Mouse (Mus musculus): Measurements from ENCODE around the gene Upk3b. TPM values are rescaled to one million over a fixed set of nuclear protein-coding genes. Genes with fewer than 3 reads are reported as not detected.
"Not testable (repeated sequence)": the region's sequence is repeated elsewhere in the genome, so short reads cannot be mapped to it uniquely, and the experiment has no call there.

Upk3b gene
- total RNA-seq, 2 experiments from 2014 or later: not detected

DNA sequence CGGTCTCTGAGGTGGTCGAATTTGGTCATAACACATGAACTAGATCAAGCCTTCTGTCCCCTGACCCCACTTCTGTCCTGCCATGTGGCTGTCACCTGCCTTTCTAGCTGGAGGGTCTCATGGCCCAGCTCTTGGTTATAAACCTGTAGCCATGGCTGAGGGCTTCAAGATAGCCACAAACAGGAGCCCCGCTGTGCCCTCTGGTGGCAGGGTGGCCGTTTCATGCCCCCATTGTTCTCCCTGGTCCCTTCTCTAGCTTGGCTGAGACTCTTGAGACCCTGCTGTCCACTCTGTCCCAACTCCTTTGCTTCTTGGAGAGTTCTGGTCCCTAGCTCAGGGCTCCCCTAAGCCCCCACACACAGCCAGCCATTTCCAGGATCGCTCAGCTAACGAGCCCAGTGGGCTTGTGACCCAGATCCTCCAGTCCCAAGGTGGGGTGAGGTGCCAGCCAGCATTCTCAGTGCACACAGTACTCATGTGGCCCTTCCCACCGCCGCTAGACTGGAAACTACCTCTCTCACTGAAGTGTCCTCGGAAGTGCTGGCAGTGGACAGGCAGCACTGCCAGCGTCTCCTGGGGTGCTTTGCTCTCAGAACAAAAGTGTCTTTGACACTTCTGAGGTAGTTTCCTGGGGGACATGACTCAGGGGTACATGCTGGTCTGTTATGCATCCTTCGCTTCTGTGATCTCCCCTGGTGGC lies 10.5 kb upstream of the Upk3b start:
- DNase-seq (ENCODE audit: low spot score in 2 of 2): no peak

DNA sequence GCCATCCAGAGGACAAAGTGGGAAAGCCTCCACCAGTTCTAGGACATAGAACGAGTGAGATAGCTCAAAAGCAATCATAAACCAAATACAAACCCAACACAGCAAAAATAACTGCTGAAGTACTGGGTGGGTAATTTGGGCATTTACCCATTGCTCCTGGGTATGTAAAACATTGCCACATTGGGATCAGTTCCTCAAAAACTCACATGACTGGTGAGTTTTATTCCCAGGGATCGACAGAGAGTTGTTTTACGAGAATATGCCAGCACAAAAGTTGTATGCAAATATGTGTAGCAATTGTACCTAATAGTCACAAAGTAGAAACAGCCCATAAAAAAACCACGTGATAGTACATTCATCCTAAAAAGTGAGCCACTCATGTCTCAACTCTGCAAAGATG lies 3.4 kb upstream of the Upk3b start:
- DNase-seq (ENCODE audit: low spot score in 2 of 2): no peak

GRCm38 (mm10) chr5:136035285-136035684 lies 3.0 kb upstream of the Upk3b start:
- DNase-seq (ENCODE audit: low spot score in 2 of 2): no peak

GRCm38 (mm10) chr5:136036667-136037066 lies 1.6 kb upstream of the Upk3b start:
- DNase-seq (ENCODE audit: low spot score in 2 of 2): no peak

DNA sequence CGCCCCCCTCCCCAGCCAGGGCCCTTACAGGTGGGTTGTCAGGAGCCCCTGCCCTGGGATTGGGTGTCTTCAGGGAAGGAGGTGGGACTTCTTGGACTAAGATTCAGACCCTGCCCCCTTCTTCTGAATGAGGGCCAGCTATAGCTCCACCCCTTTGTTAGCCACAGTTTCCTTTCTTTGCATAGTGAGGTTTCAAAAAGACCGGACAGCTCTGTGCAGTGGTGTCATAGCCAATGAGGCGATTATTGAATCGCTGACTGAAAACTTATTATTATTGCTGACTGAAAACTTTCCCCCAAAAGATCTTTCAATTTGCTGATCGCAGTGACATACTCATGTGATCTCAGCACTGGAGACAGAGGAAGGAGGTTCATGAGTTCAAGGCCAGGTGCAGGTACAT lies 1.9 kb downstream of the Upk3b start:
- DNase-seq (ENCODE audit: low spot score in 2 of 2): no peak

DNA sequence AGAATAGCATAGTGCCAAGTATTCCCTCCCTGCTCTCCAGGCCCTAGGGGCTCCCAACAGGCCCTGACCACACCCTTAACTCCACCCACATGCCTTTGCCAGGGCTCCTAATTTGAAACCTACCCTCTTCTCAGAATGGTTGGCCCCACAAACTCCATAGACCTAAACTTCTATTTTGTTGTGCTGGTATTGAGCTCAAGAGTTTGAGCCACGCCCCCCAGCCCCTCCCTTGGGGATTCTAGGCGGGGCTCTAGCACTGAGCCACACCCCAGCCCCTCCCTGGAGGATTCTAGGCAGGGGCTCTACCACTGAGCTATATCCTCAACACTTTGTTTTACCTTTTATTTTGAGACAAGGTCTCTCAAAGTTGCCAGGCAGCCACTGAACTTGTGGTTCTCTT lies 3.0 kb downstream of the Upk3b start:
- no peak for DNase-seq (ENCODE audit: low spot score in 2 of 2)

- DNase-seq (ENCODE audit: low spot score in 2 of 2): no peak
Measured at GRCm38 (mm10) chr5:136041666-136042065, 3.4 kb downstream of the Upk3b start.

DNA sequence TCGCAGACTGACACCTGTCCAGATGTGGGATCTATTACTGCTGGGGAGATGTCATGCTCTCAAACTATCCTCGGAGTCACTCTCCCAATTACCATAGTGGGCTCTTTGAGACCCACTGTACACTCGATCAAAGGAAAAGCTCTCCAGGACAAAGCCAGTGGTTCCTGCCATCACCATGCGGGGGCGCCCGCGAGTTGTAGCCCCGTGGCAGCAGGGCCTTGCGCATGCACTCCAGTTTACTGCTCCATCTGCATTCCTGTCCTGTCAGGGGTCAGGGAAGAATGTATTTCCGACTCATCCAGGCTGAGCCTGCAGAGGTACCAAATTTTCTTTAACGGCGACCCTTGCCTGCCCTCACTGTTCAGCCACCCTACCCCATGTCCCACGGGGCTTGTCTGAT lies 6.6 kb downstream of the Upk3b start:
- DNase-seq (ENCODE audit: low spot score in 2 of 2): no peak

DNA sequence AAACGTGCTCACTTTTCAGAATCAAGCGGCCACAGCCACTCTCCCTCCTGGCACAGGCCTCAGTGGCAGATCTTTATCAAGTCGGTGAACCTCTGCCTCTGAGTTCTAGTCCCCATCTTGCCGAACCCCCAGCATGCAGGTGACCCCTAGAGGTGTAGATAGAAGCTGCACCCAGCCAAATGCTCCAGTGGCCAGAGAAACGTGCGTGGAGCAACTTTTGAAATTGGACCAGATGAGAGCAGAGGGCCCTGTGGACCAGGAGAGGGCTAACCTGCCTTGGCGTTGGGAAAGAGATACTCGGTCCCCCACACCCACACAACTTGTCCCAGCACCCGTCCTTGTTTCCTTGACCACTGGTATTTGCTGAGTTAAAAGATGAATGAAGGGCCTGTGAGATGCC lies 7.1 kb downstream of the Upk3b start:
- no peak for DNase-seq (ENCODE audit: low spot score in 2 of 2)

DNA sequence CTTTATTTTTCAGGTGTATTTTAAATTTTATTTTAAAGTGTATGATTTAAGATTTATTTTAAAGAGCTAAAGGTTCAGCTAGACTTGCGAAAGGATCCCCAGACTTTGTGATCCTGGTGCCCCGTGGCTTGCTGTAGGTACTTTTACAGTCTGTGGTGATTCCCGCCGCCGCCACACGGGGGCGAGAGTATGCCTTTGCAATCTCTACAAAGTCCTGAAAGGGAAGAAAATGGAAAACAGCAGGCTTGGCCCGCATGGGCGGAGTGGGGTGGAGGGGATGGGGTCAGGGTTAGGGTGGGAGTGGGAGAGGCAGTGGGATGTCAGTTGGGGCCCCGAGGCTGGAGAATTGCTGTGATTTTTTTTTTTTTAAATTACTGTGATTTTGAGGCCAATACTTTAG lies 7.7 kb downstream of the Upk3b start:
- peak; percentile 78 to 89 for DNase-seq (ENCODE audit: low spot score in 2 of 2)

GRCm38 (mm10) chr5:136048541-136048940 lies 10.2 kb downstream of the Upk3b start:
- DNase-seq (ENCODE audit: low spot score in 2 of 2): not testable (repeated sequence)

DNA sequence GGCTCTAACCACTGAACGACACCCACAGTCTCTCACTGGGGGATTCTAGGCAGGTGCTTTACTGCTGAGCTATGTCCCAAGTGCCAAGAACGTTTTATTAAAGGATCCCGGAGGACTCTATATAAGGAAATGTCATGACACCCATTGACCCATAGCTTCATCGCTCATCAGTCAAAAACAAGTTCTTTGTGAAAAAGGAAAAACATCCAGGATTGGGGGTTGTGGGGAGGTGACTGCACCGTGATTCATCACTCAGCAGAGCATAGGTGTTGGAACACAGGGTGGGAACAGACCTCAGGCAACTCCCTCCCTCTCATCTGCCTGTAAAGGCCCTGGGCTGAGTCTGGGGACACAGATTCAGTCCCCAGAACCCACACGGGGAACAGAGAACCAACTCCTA lies 11.6 kb downstream of the Upk3b start:
- DNase-seq (ENCODE audit: low spot score in 2 of 2): no peak

DNA sequence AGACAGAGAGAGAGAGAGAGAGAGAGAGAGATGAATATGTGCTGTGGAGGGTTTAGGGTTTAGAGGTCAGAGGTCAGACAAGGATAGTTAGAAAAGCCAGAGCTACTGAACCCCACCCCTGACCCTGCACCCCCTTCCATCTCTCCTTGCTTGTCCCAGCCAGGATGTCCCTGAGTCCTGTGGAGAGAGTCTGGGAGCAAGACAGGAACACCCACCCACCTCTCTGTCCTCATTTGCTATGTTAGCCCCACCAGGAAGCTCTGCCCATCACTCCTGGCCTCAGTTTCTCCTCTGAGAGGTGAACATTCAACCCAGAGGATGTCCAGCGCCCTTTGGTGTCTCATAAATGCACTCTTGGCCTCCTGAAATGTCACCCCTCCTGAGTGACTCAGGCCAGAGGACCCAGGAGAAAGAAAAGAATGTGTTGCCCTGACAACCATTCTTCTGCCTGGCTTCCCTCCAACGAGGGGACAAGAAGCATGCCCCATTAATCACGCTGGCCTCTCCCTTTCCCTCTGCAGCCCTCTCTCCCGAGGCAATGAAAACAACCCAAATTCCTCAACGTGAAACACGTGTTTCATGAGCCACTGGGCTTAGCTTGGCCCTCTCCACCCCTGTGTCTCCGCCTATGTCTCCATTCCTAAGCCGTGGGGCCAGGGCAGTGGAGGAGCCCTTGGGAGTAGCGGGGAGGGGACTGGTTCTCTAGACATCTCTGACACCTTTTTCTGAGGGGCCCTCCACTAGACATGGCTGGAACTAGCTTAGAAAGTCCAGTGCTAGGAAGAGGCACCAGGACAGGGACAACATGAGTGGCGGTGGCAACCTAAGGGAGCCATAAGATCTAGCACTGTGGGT lies 13.2 kb downstream of the Upk3b start:
- DNase-seq (ENCODE audit: low spot score in 2 of 2): no peak

GRCm38 (mm10) chr5:136052861-136053655 lies 14.8 kb downstream of the Upk3b start:
- no peak for DNase-seq (ENCODE audit: low spot score in 2 of 2)

DNA sequence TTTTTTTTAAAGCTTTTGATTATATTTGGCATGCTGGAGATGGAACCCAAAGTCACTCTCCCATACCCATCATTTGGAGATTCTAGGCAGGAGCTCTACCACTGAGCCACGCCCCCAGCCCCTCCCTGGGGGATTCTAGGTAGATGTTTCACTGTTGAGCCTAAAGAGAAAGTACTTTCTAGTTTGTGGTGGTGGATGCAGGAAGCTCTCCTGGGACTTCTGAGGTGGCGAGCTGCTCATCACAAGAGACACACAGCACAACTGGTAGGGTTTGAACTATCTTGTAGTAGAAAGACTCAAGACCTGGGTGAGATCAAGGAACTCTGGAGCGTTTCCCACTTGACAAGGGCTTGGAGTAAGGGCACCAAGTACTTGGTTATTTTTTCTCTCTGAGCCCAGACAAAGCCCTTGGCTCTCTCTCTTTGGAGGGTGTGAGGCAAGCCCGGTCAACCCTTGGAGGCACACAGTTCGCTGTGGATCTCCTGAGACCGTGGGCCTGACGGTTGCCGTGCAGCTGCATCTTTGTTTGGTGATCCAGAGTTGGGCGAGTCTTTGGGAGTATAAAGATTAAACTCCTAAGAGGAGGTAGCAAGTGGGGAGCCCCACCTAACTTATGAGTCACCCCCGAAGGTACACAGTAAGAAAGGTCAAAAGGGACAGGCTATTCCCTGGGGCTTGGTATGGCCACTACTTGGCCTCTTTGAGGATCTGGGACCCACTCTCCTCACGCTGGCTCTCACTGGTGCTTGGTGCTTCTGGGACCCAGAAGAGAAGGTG lies 16.2 kb downstream of the Upk3b start, which contains the start of gene Upk3bl:
Gene Upk3bl (plus strand): TSS at position 192 of the 777 bp plus-strand sequence.
- no peak for DNase-seq (ENCODE audit: low spot score in 2 of 2)

DNA sequence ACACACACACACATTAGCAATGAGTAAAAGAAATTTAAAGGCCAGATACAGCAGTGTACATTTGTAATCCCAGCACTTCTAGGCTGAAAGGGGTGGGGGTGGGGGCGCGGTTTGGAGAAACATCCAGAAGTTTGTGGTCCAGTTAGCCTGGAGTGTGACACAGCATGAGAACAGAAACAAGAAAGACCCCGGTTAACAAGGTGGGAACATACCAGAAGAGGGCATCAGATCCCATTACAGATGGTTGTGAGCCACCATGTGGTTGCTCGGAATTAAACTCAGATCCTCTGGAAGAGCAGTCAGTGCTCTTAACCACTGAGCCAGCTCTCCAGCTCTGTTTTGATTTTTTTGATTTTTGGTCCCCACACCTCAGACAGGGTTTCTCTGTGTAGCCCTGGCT lies 17.8 kb downstream of the Upk3b start:
- DNase-seq (ENCODE audit: low spot score in 2 of 2): no peak

DNA sequence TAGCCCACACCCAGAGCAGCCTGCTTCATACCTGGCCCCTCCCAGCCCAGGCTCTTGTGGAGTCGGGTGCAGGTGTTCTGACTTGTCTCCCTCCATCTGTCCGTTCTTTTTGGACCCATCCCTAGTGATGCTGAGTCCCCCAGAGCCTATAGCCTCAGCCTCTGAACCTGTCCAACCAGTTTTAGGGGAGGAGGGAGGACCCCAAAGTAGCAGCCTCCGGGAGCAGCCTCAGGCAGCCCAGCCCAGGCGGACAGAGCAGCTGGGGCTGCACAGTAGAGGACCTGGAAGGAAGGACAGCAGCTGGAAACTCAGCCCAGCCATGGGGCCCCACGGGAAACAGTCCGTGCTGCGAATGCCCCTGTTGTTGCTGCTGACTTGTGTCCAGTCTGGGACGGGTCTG lies 18.8 kb downstream of the Upk3b start:
- no peak for DNase-seq (ENCODE audit: low spot score in 2 of 2)

DNA sequence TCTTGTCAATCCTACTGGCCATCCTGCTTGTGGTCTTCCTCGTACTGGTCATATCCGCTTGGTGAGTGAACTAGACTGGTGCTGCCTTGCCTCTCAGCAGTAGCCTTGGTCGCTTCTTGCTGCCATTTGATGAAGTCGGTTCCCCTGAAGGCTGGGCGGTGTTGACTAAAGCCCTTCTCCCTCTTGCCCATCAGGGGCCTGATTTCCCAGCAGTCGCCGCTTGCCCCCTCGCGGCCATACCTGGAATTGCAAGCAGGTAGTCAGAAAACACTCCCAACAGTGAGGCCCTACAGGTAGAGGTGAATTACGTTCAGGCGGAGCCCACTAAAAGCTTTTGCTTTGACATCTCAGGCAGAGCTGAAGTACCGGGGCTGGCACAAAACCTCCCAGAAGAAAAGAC lies 23.3 kb downstream of the Upk3b start:
- DNase-seq (ENCODE audit: low spot score in 2 of 2): peak; percentile 68 to 79

GRCm38 (mm10) chr5:136063920-136064319 lies 25.6 kb downstream of the Upk3b start:
- no peak for DNase-seq (ENCODE audit: low spot score in 2 of 2)

DNA sequence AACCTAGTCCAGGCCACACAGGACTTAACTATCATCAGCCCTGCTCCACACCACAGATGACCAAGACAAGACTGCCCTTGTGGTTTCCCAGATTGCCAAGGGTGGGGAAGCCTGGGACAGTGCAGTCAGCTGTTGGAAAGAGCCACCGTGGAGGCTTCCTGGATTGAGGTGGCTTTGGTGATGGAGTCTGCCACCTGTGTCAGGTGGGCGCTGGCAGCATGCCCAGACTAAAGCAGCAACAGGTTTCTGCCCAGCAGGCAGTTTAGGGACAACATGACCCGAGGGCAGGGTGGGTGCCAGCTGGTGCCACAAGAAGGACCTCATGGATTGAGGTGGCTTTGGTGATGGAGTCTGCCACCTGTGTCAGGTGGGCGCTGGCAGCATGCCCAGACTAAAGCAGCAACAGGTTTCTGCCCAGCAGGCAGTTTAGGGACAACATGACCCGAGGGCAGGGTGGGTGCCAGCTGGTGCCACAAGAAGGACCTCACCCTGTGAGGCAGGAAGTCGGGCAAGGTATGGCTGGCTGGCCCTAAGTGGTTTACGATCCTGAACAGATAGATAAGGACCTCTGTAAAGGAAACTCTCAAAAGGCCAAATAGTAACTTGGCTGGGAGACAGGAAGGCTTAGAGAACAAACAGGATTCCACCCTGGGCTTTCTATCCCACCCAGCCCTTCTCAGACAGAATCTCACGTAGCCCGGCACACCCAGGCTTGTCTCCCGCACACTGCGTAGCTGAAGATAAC lies 28.3 kb downstream of the Upk3b start:
- DNase-seq (ENCODE audit: low spot score in 2 of 2): not testable (repeated sequence)

Measured in left cerebral cortex, adult 18-20 months (tissue).